Mouse (Mus musculus) liver, postnatal 0 days (tissue): ENCODE measurements around the gene Plekha1. TPM values are rescaled to one million over a fixed set of nuclear protein-coding genes. Genes with fewer than 3 reads are reported as not detected.

Experiments used
- ATAC-seq: fragments of 200-750 bp; cut with Nextera tagmentation; 2 replicates; pipeline ENCODE4 v1.8.0; 2017; ENCODE audit warnings: mild to moderate bottlenecking, moderate library complexity
- DNase-seq: peaks from one replicate; pipeline ENCODE4 v3.0.0-alpha.2; 2016
- H3K27ac ChIP-seq: fragments of 300-500 bp; sonication (generic); 2 replicates; pipeline ENCODE4 v1.5.1; 2014; ENCODE audit warnings: antibody characterized with exemption, moderate library complexity, mild to moderate bottlenecking, low read depth
- H3K27me3 ChIP-seq: fragments of 300-500 bp; sonication (generic); 2 replicates; pipeline ENCODE4 v1.6.1; 2014; ENCODE audit warnings: low read length, control low read depth, mixed read lengths; ENCODE audit not compliant: insufficient read depth
- H3K36me3 ChIP-seq: fragments of 300-500 bp; sonication (generic); replicated peaks from 2 replicates; pipeline ENCODE4 v1.6.1; 2014; ENCODE audit warnings: mild to moderate bottlenecking, control low read depth, low read length, moderate library complexity, mixed read lengths; ENCODE audit not compliant: insufficient read depth
- H3K4me1 ChIP-seq: fragments of 300-500 bp; sonication (generic); 2 replicates; pipeline ENCODE4 v1.6.1; 2014; ENCODE audit warnings: antibody characterized with exemption, mild to moderate bottlenecking, control low read depth; ENCODE audit not compliant: insufficient read depth
- H3K4me2 ChIP-seq: fragments of 300-500 bp; sonication (generic); 2 replicates; pipeline ENCODE4 v1.6.1; 2014; ENCODE audit warnings: low read depth, mild to moderate bottlenecking, low read length, moderate library complexity, mixed read lengths
- H3K4me3 ChIP-seq: fragments of 300-500 bp; sonication (generic); 2 replicates; pipeline ENCODE4 v1.5.1; 2014; ENCODE audit warnings: low read depth, low read length
- H3K9ac ChIP-seq: fragments of 300-500 bp; sonication (generic); replicated peaks from 2 replicates; pipeline ENCODE4 v1.6.1; 2014; ENCODE audit warnings: mild to moderate bottlenecking, moderate library complexity
- H3K9me3 ChIP-seq: fragments of 300-500 bp; sonication (generic); 2 replicates; pipeline ENCODE4 v1.6.1; 2016; ENCODE audit warnings: mild to moderate bottlenecking, control low read depth, low read length, mixed read lengths
- CTCF ChIP-seq: sonication (generic); IDR thresholded peaks from 2 replicates; pipeline ENCODE4 v1.5.1; 2016; ENCODE audit warnings: antibody characterized with exemption, low read depth
- EP300 ChIP-seq: IDR thresholded peaks from 2 replicates; pipeline ENCODE4 v1.6.1; 2016; ENCODE audit warnings: antibody characterized with exemption, low read depth, mild to moderate bottlenecking
- WGBS: fragments of 180-500 bp; shearing (Covaris S2); extraction: QIAGEN DNeasy Blood & Tissue Kit; methylation state at CpG from one replicate; pipeline ENCODE4 v1.1.7; 2014; ENCODE audit not compliant: insufficient replicate concordance; 5-methylcytosine and 5-hydroxymethylcytosine counted together
- polyA plus RNA-seq: library from polyadenylated mRNA; unstranded; fragments of >200 nt; fragmentation: Nextera tagmentation; extraction: Ambion mirVana; gene quantifications from 2 replicates; pipeline ENCODE4 v1.2.1, GENCODE M21; 2015

Gene Plekha1
- polyA plus RNA-seq, 1 experiment from 2014 or later: 15.8 TPM

DNA sequence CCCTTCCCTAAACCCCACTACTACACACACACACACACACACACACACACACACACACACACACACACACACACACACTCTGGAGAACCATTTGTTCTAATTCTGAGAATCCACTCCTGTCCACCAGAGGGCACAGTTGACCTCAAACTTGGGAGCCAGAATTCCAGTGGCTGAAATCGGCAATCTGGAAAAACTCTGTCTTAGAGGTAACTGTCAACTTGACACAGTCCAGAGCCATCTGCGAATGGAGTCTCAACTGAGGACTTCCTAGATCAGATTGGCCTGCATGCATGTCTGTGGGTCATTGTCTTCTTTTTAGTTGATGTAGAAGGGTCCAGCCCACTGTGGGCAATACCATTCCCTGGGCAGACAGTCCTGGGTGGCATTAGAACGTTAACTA, 38.1 kb upstream of the Plekha1 start:
- ATAC-seq (peak; percentile 38; the same call in 1 of the 2 replicates), DNase-seq (peak; percentile 44)
- Histone ChIP-seq H3K4me1 (no peaks in the 10 kb centered on the region), H3K36me3 (no peaks in the 10 kb centered on the region), H3K4me2 (no peak overlapping the region), H3K9ac (no peak overlapping the region), H3K27me3 (no peaks in the 10 kb centered on the region), H3K9me3 (no peaks in the 10 kb centered on the region), H3K27ac (no peak overlapping the region), H3K4me3 (no peak overlapping the region)
- TF ChIP-seq EP300 (no peak), CTCF (peak; percentile 76)
- WGBS: 54% methylated on average over 3 of the region's 3 CpGs

DNA sequence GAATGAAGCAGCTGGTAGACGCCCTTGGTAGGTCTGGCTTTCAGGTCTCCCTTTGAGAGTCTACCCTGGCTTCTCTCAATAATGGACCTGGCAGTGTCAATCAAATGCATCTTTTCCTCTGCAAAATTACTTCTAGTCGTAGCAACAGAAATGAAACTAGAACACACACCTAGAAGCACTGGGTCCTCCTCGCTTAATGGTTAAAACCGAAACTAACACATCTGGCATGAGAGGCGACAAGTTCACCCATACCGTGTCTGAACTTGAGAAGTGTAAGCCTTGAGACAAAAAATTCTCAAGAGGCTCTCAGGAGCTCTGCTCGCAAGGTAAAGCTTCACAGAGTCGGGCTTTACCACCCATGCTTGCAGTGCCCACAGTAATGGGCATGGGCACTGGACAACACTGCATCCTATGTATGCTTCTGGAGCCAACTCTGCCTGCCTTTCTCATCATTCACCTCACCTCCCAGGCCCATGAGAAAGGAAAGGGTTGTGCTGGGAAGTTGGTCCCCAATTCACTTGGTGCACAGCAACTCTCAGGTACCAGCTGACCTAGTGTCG, 37.6 kb upstream of the Plekha1 start:
- ATAC-seq (no peak), DNase-seq (no peak)
- Histone ChIP-seq H3K4me2 (0 out of 2 replicates have a peak overlapping the region, but pooled peaks have one; percentile 18), H3K4me1 (no peaks in the 10 kb centered on the region), H3K27me3 (no peaks in the 10 kb centered on the region), H3K36me3 (no peaks in the 10 kb centered on the region), H3K27ac (no peak overlapping the region), H3K9ac (no peak overlapping the region), H3K9me3 (no peaks in the 10 kb centered on the region), H3K4me3 (no peak overlapping the region)
- TF ChIP-seq CTCF (no peak), EP300 (no peak)
- 74% methylated on average over 9 of the region's 9 CpGs for WGBS

DNA sequence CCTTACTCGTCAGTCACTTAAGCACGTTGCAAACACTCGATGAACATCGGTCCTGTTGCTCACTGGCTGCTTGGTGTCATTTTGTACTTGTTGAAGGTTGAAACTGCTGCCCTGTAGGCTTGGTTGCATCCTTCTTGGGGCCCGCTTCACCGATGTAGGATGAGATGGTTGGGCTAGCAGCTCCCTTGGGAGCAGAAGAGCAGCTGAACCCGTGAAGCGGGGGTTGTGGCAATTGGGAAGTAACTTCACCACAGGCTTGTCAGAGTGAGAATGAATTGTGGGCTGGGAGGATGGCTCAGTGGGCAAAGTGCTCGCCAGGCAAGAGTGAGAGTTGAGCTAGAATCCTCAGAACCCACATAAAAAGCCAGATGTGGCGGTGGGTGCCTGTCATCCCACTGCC, 37.1 kb upstream of the Plekha1 start:
- no peaks in the 10 kb centered on the region for H3K4me1 ChIP-seq
- no peaks in the 10 kb centered on the region for H3K9me3 ChIP-seq
- H3K4me3 ChIP-seq: no peak overlapping the region
- no peak for TF ChIP-seq CTCF
- no peak for TF ChIP-seq EP300
- 64% methylated on average over 10 of the region's 10 CpGs for WGBS
- no peak for DNase-seq
- no peak overlapping the region for H3K4me2 ChIP-seq
- H3K9ac ChIP-seq: no peak overlapping the region
- H3K27me3 ChIP-seq: no peaks in the 10 kb centered on the region
- H3K27ac ChIP-seq: no peak overlapping the region
- no peak for ATAC-seq
- no peaks in the 10 kb centered on the region for H3K36me3 ChIP-seq

DNA sequence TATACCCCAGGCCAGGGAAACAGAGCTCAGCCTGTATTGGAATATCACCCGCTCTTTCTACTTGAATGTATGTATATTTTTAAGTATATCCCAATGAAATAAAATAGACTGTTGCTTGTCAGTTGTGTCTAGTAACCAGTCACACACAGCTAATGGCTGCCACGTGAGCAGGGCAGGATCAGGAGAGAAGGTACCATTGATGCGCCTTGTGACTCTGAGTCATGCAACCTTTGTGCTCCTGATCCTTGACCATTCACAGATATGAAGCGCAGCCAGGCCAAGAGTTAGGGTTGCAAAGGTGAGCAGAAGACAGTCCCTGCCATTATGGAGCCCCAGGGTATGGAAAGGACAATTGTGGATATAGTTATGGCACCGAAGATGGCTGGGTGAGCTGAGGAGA, 34.0 kb upstream of the Plekha1 start:
- no peak for TF ChIP-seq EP300
- no peak for TF ChIP-seq CTCF
- Histone ChIP-seq H3K27ac (no peak overlapping the region), H3K4me1 (0 out of 2 replicates have a peak, but pooled peaks cover 3% of the 10 kb centered on the region), H3K9me3 (no peaks in the 10 kb centered on the region), H3K27me3 (no peaks in the 10 kb centered on the region), H3K4me2 (no peak overlapping the region), H3K9ac (no peak overlapping the region), H3K36me3 (no peaks in the 10 kb centered on the region), H3K4me3 (no peak overlapping the region)
- 70% methylated on average over 5 of the region's 5 CpGs for WGBS
- no peak for DNase-seq
- no peak for ATAC-seq

DNA sequence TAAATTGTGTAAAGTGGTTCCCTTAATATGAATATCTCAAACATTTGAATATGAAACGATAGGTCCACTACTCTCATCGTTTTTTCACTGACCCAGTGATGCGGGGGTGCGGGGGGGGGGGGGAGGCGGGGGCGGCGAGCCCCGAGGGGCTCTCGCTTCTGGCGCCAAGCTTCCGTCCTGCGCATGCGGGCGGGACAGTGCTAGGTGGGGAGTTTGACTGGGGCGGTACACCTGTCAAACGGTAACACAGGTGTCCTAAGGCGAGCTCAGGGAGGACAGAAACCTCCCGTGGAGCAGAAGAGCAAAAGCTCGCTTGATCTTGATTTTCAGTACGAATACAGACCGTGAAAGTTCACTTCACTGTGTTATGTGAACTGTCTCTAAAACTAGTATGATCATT, 31.3 kb upstream of the Plekha1 start:
- Histone ChIP-seq H3K36me3 (no peaks in the 10 kb centered on the region), H3K4me3 (no peak overlapping the region), H3K27me3 (no peaks in the 10 kb centered on the region), H3K27ac (peak overlapping the region; percentile 94), H3K4me1 (peaks cover 9% of the 10 kb centered on the region), H3K4me2 (no peak overlapping the region), H3K9me3 (no peaks in the 10 kb centered on the region), H3K9ac (0 out of 2 replicates have a peak overlapping the region, but pooled peaks have one; percentile 12)
- DNase-seq: peak; percentile 96
- WGBS: 30% methylated on average over 21 of the region's 21 CpGs
- ATAC-seq: peak; percentile 97
- TF ChIP-seq EP300 (no peak), CTCF (no peak)

DNA sequence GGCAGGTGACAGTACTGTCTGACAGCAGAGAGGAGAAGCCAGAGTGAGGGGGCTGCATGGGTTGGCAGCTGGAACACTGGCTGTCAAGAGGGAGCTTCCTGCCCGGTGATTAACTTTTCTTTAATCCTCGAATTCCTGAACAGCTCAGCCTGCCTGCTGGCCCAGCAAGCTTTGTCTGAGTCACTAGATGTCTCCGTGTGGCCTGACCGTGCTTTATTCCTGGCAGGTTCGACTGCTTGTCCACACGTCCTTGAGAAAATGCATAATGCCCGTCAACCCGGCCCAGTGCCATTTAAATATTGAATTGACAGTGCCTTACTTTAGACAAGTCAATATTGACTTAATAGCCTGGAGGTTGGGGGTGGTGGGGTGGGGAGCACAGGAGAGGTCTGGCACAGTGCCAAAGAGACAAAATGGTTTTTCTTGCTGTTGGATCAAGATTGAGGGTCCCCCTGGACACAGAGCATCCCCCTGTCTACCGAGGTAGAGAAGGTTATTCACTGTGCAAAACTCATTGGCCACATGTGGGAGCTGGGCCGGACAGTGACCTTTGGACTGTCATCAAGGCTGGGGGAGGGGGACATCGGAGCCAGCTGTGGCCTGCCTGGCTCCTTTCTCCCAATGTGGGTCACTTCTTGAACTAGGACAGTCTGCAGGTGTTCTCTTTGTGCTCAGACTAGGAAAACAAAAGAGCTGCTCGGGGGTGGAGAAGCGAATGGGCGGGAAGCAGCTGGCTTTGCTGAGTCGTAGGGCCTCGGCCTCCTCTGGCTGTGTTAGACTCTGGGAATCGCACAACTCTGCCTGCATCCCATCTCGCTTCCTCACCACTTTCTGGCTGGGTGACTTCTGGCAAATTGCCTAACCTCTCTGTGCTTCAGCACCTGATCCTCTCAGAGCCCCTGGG, 30.3 kb upstream of the Plekha1 start:
- TF ChIP-seq CTCF (no peak), EP300 (no peak)
- Histone ChIP-seq H3K27ac (peak overlapping the region; percentile 94), H3K36me3 (no peaks in the 10 kb centered on the region), H3K9ac (no peak overlapping the region), H3K4me1 (peaks cover 14% of the 10 kb centered on the region), H3K4me3 (no peak overlapping the region), H3K9me3 (no peaks in the 10 kb centered on the region), H3K27me3 (no peaks in the 10 kb centered on the region), H3K4me2 (0 out of 2 replicates have a peak overlapping the region, but pooled peaks have one; percentile 4)
- DNase-seq (peak; percentile 76), ATAC-seq (peak; percentile 52)
- 40% methylated on average over 18 of the region's 18 CpGs for WGBS
